Mouse (Mus musculus): ENCODE results near the gene Atn1.
A peak's percentile ranks its signal among the peaks of the same experiment; 100 is the strongest.

Atn1 gene

DNA sequence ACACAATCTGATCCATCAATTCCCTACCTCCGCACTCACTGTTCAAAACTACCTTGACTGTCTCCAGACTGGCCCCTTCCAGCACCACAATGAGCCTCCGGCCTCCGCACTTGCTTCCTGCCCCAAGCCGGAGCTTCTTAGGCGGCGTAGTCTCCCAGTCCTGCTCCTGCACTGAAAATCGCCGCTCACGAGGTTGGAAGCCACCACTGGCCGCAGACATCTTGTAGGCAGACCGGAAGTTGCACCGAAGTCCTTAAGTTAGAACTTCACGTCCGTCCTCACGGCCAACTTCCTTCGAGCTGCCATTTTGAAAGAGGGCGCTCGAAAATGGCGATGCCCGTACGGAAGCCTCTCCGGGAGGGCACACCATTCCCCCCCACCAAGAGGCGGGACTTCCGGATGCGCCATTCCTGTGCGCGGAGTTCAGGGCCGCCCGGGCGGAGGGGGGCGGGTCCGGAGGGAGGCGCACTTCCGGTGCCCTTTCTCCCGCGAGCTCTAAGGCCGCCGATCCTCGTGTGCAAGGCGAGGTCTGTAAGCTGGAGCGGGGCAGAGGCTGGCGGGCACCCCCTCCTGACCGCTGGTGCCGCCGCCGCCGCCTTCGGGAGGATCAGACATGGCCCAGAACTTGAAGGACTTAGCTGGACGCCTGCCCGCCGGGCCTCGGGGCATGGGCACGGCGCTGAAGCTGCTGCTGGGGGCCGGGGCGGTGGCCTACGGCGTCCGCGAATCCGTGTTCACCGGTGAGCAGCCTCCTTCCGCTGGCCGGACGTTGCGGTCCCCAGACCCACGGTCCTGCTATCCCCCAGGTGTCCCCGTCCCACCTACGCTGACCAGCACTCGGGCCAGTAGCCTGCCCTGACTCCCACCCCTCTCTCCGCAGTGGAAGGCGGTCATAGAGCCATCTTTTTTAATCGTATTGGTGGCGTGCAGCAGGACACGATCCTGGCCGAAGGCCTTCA lies 44.2 kb downstream of the Atn1 start, which contains the start of the genes Emg1 and Phb2:
Gene Emg1 (minus strand): TSS at position 355 of the 959 bp plus-strand sequence.
Gene Phb2 (plus strand): TSS at position 513 of the 959 bp plus-strand sequence.
- DNase-seq (ENCODE audit: low read depth) = peak; percentile 99

DNA sequence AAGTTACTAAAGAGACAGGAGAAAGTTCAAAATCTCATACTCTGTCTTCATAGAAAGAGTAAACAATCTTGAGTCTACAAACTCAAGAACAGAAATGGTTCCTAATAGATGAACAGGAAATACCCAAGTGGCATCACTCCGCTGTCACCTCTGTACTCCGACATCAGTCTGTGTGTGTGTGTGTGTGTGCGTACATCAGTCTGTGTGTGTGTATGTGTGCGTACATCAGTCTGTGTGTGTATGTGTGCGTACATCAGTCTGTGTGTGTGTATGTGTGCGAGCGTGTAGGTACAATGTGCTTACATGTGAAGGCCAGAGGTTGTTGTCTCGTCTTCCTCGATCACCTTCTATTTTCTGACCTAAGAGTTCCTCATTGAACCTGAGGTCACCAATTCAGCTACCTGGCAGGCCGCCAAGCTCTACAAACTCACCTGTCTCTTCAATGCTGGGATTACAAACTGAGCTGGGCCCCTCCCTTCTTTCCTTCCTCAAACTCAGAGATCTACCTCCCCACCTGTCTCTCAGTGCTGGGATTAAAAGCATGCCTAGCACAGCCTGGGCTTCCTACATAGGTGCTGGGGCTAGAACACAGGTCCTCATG lies 47.9 kb downstream of the Atn1 start:
- DNase-seq (ENCODE audit: low read depth) = no peak

DNA sequence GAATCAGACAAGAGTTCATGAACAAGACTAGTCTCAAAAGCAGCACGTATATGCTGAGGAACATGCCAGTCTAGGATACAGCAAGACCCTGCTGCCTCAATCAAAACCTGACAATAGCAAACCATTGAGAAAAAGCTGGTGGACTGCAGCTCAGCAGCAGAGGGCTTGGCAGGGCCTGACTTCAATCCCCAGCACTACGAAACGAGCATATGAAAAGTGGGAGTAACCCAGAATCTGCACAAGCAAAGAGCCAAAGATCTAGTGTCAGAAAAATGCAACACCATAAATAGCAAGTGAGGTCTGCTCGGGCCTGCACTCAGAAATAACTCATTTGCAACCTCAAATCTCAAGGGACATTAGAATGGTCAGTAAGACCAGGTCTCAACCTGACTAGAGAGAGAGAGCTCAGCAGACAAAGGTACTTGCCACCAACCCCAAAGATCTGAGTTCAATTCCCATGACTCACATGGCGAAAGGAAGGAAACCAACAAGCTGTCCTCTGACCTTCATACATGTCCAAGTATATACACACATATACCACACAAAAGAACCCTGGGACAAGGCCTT lies 50.2 kb downstream of the Atn1 start:
- DNase-seq (ENCODE audit: low read depth) = no peak

DNA sequence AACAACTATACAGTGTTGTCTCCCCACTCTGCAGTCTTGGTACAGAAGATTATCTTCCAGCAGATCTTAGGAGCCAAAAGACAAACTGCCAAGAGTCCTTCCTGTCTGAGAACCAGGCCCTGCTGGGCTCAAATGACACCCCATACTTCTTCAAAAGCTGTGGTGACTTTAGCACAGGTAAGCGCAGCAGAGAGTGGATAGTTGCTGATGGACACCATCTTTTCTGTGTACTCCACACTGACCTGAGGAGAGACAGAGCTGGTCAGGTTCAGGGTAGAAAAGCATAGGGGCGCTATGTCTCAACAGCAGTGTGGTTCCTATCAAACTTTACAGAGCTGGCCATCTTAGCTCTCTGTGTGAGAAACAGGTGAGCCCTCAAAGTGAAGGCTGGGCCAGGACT lies 51.9 kb downstream of the Atn1 start:
- no peak for DNase-seq (ENCODE audit: low read depth)

DNA sequence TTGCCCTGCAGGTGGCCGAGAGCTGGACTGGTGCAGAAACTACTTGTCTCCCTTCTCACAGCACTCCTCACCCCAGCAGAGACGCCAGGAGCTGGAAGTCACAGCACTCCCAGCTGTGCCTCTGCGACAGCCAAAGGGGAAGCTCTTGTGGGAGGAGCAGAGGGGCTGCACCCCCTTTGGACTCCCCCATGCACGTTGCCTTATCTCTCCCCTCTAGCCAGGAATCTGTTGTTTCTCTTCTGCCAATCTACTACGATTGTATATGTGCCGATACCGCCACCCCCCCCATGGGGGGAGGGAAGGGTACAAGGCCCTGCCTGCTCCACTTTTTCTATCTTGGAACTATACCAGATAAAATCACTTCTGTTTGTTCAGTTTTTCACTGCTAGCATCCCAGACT lies 52.5 kb downstream of the Atn1 start:
- no peak for DNase-seq (ENCODE audit: low read depth)

DNA sequence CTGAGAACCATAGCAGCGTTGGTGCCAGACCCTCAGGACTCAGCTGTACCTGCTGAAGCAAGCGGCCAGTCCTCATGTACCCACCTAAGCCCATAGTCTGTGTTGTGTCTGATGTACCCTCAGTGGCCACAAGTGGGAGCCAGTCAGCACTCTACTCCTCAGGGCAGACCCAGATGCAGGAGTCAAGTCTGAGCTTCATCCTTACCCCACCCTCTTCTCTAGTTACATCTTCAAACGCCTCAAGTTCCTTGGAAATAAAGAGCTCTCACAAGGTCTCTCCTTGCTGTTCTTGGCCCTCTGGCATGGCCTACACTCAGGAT lies 53.6 kb downstream of the Atn1 start:
- DNase-seq (ENCODE audit: low read depth) = peak; percentile 80

DNA sequence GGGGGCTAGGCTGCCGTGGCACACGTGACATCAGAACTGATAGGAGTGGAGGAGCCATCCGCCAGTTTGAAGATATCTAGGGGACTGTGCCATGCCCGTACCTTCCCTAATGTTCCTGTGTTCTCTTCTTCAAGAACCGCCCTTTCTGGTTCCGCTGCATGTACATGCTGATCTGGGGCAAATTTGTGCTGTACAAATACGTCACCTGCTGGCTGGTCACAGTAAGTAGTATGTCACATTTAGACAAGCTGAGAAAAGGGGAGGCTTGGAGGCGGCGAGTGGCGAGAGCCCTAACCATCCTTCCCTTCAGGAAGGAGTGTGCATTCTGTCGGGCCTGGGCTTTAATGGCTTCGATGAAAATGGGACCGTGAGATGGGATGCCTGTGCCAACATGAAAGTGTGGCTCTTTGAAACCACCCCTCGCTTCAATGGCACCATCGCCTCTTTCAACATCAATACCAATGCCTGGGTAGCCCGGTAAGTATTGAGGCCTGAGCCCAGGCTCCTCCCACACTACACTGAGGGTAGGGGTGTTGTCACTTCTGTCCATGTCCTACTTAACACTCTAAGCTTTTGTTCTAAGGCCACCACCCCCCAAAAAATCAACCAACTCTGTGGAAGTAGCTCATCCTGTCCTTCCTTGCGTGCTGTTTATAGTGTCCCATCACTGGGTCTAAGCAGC lies 54.1 kb downstream of the Atn1 start:
- DNase-seq (ENCODE audit: low read depth) = no peak

DNA sequence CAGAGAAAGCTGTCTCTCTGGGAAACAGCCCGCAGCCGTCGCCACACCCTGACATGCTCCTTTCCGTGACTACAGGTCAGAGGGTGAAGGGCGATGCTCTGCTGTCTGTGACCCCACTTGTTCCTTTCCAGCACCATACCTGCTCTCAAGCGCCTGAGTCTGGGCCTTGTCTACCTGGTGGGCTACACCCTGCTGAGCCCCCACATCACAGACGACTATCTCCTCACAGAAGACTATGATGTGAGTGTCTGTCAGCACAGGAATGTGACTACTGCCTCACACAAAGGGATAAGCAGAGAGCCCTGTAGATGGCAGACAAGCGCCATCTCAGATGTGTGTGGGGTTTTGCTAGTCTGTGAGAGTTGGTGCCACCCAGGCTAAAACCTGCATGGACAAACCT lies 55.0 kb downstream of the Atn1 start:
- DNase-seq (ENCODE audit: low read depth) = no peak

DNA sequence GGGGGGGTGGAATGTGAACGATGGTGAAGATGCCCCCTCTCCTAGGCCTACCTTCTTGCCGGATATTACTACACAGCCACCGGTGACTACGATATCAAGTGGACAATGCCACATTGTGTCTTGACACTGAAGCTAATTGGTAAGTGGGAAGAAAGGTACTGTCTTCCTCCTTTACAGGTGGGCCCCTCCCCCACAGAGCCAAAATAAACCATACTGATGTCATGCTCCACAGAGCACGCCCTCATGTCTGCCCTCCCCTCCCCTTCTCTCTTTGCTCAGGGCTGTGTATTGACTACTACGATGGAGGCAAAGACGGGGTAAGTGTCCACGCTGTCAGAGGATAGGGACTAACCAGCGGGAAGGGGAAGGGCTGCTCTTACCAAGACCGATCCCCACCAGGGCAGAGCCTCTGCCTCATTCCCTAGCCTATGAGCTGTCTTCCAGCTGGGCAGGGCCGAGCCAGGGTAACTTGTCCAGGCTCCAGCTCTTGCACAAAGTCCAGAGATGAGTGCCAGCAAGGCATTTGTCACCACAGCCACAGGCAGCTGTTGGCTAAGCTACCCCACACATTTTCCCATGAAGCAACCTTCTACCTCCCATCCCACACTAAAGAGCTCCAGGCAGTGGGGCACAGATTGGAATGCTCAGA lies 56.2 kb downstream of the Atn1 start:
- DNase-seq (ENCODE audit: low read depth) = no peak

DNA sequence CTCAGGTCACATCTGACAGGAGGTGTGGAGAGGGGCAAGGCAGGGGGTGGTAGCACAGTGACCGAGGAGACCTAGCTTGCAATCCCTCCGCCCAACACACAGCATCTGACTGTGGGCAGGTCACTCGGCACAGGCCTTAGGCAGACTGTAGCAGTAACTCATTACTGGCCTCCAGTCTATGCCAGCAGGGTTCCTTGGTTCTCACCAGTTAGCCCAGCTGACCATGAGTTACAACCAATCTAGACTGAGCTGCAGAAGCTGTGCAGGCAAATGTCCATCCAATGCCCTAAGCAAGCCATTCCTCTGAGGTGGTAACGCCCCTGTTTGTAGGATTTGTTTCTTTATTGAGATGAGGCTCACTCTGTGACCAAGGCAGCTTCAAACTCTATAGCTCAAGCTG lies 57.0 kb downstream of the Atn1 start:
- DNase-seq (ENCODE audit: low read depth) = no peak

DNA sequence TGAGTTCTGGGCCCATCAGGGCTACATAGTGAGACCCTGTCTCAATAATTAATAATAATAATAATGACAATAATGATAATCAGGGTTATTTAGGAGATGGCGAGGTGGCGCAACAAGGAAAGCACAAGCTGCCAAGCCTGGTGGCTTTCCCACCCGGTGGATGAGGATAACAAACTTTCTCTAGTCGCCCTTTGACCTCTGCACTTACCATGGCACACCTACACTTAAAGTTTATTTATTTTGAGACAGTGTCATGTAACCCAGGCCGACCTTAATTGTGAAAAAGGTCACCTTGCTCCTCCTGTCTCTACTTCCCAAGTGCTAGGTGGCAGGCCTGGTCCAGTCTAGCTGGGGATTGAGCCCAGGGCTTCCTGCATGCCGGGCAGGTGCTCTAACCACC lies 57.6 kb downstream of the Atn1 start:
- DNase-seq (ENCODE audit: low read depth) = no peak

DNA sequence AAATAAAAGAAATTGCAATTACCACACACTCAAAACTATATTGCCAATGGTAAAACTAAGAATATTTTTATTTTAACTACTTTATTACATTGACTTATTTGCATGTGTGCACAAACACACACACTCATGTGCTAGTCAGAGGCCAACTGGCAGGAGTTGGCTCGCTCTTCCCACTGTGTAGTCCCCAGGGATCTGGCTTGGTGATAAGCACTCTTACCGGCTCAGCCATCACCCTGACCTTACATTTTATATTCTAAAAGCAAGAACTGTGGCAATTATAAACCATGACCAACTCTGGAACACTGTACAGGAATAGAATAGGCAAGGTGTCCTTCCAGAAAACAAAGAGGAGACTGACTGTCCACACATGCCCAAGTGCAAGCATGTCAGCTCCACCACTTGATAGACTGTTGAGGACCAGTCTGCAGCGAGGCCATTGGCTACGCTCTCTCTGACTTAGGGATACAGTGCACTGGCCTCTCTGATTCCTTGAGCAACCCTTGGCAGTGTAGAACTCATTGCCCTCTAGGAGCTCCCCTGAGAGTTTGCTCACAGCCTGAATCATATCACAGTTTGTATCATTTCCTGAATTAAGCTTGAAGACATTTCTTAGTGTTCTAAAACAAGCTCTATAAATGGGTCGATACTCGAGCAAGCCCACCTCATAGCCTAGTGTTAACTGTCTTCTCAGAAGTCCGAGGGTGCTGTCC lies 59.7 kb downstream of the Atn1 start:
- DNase-seq (ENCODE audit: low read depth) = no peak

DNA sequence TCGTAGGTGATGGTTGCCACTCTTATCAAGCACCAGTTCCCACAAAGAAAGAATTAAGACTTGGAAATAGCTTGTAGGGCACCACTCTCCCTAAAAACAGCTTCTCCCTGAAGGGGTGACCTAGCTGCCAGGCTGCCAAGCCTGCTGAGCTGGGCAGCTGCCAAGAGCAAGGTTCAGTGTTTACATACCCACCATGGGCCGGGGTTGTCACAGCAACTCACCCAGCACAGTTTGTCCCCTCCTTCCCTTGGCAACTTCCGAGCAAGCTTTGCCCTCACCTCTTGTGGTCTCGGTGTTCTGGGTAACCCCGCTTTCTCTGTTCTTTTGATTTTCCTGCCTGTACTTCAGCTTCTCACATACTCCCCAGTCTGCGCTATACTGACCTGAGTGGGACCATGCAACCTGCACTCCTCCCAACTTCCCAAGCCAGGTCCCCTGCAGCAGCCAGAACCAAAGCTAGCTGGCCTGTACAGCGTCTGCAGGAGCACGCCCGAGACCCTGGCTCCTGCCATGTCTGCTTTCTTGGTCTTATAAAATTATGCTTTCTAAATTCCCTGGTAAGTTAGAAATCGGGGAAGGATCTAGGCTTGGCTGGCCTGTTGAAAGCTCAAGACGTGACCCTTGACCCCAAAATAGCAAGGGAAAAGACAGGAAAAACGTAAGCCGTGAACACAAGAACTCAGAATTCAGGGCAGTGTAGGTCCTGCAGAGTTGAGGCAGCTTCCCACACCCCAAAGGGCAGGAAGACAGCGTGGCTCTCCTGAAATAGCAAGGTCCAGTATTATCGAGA lies 62.0 kb downstream of the Atn1 start:
- peak; percentile 79 for DNase-seq (ENCODE audit: low read depth)

DNA sequence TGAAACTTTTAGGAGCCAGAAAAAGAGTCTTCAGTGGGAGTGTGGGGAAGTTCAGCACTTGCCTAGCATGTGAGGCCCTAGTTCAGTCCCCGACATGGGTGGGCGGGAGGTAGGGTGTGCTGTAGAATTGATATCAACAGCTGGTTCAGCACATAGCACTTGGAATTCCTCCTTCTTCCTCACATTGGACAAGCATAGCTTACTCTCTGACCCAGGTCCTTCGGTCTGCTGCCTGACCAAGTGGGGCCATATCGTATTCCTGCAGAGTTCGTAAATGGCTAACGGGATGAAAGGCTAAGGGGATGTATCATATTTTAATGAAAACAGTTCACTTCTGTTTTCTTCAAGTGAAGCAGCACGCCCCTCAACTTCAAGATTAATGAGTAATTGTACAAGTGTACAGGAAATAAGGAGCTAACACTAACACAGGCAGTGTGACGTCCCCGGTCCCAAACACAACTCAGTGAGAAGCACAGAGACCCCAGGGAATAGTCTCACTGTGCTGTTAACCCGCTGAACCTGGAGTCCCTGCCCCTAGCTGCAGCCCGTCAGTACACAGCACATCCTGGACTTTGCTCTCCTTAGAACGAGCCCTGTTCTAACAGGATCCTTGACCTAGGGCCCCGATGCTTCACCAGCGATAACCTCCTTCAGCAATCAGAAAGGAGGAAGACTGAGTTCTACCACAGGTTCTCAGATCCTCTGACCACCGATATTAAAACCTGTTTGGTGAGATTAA lies 62.9 kb downstream of the Atn1 start:
- DNase-seq (ENCODE audit: low read depth) = no peak
